Mouse (Mus musculus): ENCODE results near the gene Glyat. TPM values are rescaled to one million over a fixed set of nuclear protein-coding genes. Genes with fewer than 3 reads are reported as not detected.

Gene Glyat
- total RNA-seq, 2 experiments from 2014 or later: 0.17 to 0.28 TPM

GRCm38 (mm10) chr19:12685231-12685630 lies 52.1 kb downstream of the Glyat start:
- no peak for DNase-seq

GRCm38 (mm10) chr19:12695590-12695989 lies 62.5 kb downstream of the Glyat start, which contains the start of gene Keg1:
Gene Keg1 (plus strand): TSS chr19:12695786.
- DNase-seq: no peak

GRCm38 (mm10) chr19:12696221-12696620 lies 63.1 kb downstream of the Glyat start:
- DNase-seq: no peak

Other genes with a start within 250 kb of the Glyat start
- gene Olfr1440, start 246.0 kb upstream of the Glyat start, total RNA-seq (2021): not detected
- not detected for gene Olfr1441, start 215.9 kb upstream of the Glyat start, total RNA-seq (2021)
- not detected for gene Pfpl, start 205.4 kb upstream of the Glyat start, total RNA-seq (2021)
- gene Mpeg1, start 172.5 kb upstream of the Glyat start, total RNA-seq (2021): 1 to 10 TPM; 6.7 to 7.4 TPM
- gene Dtx4, start 131.9 kb upstream of the Glyat start, total RNA-seq (2021): 10 to 100 TPM; 33.6 to 36.6 TPM
- 1 to 10 TPM; 1.3 to 1.6 TPM for gene Fam111a, start 87.6 kb upstream of the Glyat start, total RNA-seq (2021)
- gene Gm4952, start 33.3 kb upstream of the Glyat start, total RNA-seq (2021): not detected
- gene Olfr1442, start 37.1 kb downstream of the Glyat start, total RNA-seq (2021): not detected
- not detected for gene Olfr1443, start 44.8 kb downstream of the Glyat start, total RNA-seq (2021)
- not detected for gene Keg1, start 62.5 kb downstream of the Glyat start, total RNA-seq (2021)
- 1 to 10 TPM; 2.9 to 4.1 TPM for gene Cntf, start 132.3 kb downstream of the Glyat start, total RNA-seq (2021)
- gene Zfp91, start 162.8 kb downstream of the Glyat start, total RNA-seq (2021): 10 to 100 TPM; 96.1 to 96.3 TPM
- 1 to 10 TPM; 1.1 to 2.0 TPM for gene Lpxn, start 162.9 kb downstream of the Glyat start, total RNA-seq (2021)
- gene Gm5244, start 213.4 kb downstream of the Glyat start, total RNA-seq (2021): not detected
- gene Olfr1444, start 224.0 kb downstream of the Glyat start, total RNA-seq (2021): not detected

Measured in layer of hippocampus, postnatal 36 days (tissue).